Mouse (Mus musculus) urinary bladder, postnatal 25 days (tissue): ENCODE measurements around the gene Blmh.

ENCODE experiments used
- DNase-seq: peaks from one replicate; pipeline ENCODE4 v3.0.0; 2022; ENCODE audit warnings: low spot score

The Blmh gene

GRCm38 (mm10) chr11:76924759-76925236 is at the start of gene Blmh:
Gene Blmh, plus strand, starts transcription at chr11:76924809.
- DNase-seq = no peak

GRCm38 (mm10) chr11:76879816-76880215 is 44.8 kb upstream of the Blmh start:
- DNase-seq = no peak

- DNase-seq = no peak
Measured at GRCm38 (mm10) chr11:76884451-76884850, 40.2 kb upstream of the Blmh start.

GRCm38 (mm10) chr11:76889339-76890164 is 35.1 kb upstream of the Blmh start:
- no peak for DNase-seq

- DNase-seq = no peak
Measured at GRCm38 (mm10) chr11:76891171-76891570, 33.4 kb upstream of the Blmh start.

- no peak for DNase-seq
Measured at GRCm38 (mm10) chr11:76891738-76892349, 32.8 kb upstream of the Blmh start.

GRCm38 (mm10) chr11:76892972-76893371 is 31.6 kb upstream of the Blmh start:
- no peak for DNase-seq

- no peak for DNase-seq
Measured at GRCm38 (mm10) chr11:76893570-76893969, 31.0 kb upstream of the Blmh start.

GRCm38 (mm10) chr11:76894240-76894639 is 30.4 kb upstream of the Blmh start:
- DNase-seq = no peak

GRCm38 (mm10) chr11:76896360-76896759 is 28.2 kb upstream of the Blmh start:
- no peak for DNase-seq

- no peak for DNase-seq
Measured at GRCm38 (mm10) chr11:76897126-76897525, 27.5 kb upstream of the Blmh start.

- DNase-seq = no peak
Measured at GRCm38 (mm10) chr11:76897871-76898270, 26.7 kb upstream of the Blmh start.

- no peak for DNase-seq
Measured at GRCm38 (mm10) chr11:76898751-76899150, 25.9 kb upstream of the Blmh start.

GRCm38 (mm10) chr11:76899758-76900738 is 24.6 kb upstream of the Blmh start:
- DNase-seq = no peak

- DNase-seq = no peak
Measured at GRCm38 (mm10) chr11:76901579-76902361, 22.8 kb upstream of the Blmh start, which contains the start of gene Tmigd1. Gene Tmigd1, plus strand, starts transcription at chr11:76902159.

GRCm38 (mm10) chr11:76904340-76904739 is 20.3 kb upstream of the Blmh start:
- DNase-seq = no peak

- no peak for DNase-seq
Measured at GRCm38 (mm10) chr11:76908651-76909050, 16.0 kb upstream of the Blmh start.

GRCm38 (mm10) chr11:76911325-76912054 is 13.1 kb upstream of the Blmh start:
- DNase-seq = no peak

GRCm38 (mm10) chr11:76912055-76912395 is 12.6 kb upstream of the Blmh start:
- no peak for DNase-seq

GRCm38 (mm10) chr11:76914366-76914765 is 10.2 kb upstream of the Blmh start:
- DNase-seq = no peak
